Mouse (Mus musculus): ENCODE data around the gene Gna12. TPM values are rescaled to one million over a fixed set of nuclear protein-coding genes. Genes with fewer than 3 reads are reported as not detected.

Gene Gna12
- total RNA-seq, 2 experiments from 2014 or later = 80.5 to 84.2 TPM

- no peak for DNase-seq
- intact Hi-C loops (cut with DNase I) = no loop called here
These were observed 24.0 kb downstream of the Gna12 start for GRCm38 (mm10) chr5:140806252-140806651.

- DNase-seq = no peak
- intact Hi-C loops (cut with DNase I) = no loop called here
These were observed 28.4 kb downstream of the Gna12 start for GRCm38 (mm10) chr5:140801782-140802181.

- intact Hi-C loops (cut with DNase I) = no loop called here
- DNase-seq = peak in 1 of 2 experiments; percentile 52
These were observed 29.8 kb downstream of the Gna12 start for GRCm38 (mm10) chr5:140800288-140800923.

GRCm38 (mm10) chr5:140799190-140799589 lies 31.0 kb downstream of the Gna12 start:
- no peak for DNase-seq
- intact Hi-C loops (cut with DNase I) = loop anchor here (2.0 kb wide), 1 partner anchor 30 kb away; no protein-coding TSS in a partner anchor

GRCm38 (mm10) chr5:140798775-140799174 lies 31.5 kb downstream of the Gna12 start:
- intact Hi-C loops (cut with DNase I) = loop anchor here (2.0 kb wide), 1 partner anchor 30 kb away; no protein-coding TSS in a partner anchor
- DNase-seq = no peak

GRCm38 (mm10) chr5:140798158-140798557 lies 32.1 kb downstream of the Gna12 start:
- intact Hi-C loops (cut with DNase I) = loop anchor here (2.0 kb wide), 1 partner anchor 31 kb away; no protein-coding TSS in a partner anchor

GRCm38 (mm10) chr5:140796051-140796450 lies 34.2 kb downstream of the Gna12 start:
- intact Hi-C loops (cut with DNase I) = no loop called here

More at GRCm38 (mm10) chr5:140798158-140798557, 32.1 kb downstream of the Gna12 start:
- DNase-seq = peak; percentile 77 to 79

GRCm38 (mm10) chr5:140795176-140795575 lies 35.1 kb downstream of the Gna12 start:
- peak in 1 of 2 experiments; percentile 37 for DNase-seq
- intact Hi-C loops (cut with DNase I) = no loop called here

More at GRCm38 (mm10) chr5:140796051-140796450, 34.2 kb downstream of the Gna12 start:
- no peak for DNase-seq

- DNase-seq = peak in 1 of 2 experiments; percentile 40
- intact Hi-C loops (cut with DNase I) = no loop called here
These were observed 35.5 kb downstream of the Gna12 start for GRCm38 (mm10) chr5:140794753-140795152.

- intact Hi-C loops (cut with DNase I) = no loop called here
- DNase-seq = no peak
These were observed 38.0 kb downstream of the Gna12 start for GRCm38 (mm10) chr5:140792233-140792632.

- intact Hi-C loops (cut with DNase I) = no loop called here
- DNase-seq = peak; percentile 57 to 61
These were observed 39.0 kb downstream of the Gna12 start for GRCm38 (mm10) chr5:140790937-140791877.

GRCm38 (mm10) chr5:140790392-140790791 lies 39.8 kb downstream of the Gna12 start:
- DNase-seq = no peak
- intact Hi-C loops (cut with DNase I) = no loop called here

- no peak for DNase-seq
- intact Hi-C loops (cut with DNase I) = no loop called here
These were observed 40.7 kb downstream of the Gna12 start for GRCm38 (mm10) chr5:140789561-140789960.

- intact Hi-C loops (cut with DNase I) = no loop called here
- DNase-seq = peak in 1 of 2 experiments; percentile 43
These were observed 44.9 kb downstream of the Gna12 start for GRCm38 (mm10) chr5:140785240-140785872.

- intact Hi-C loops (cut with DNase I) = no loop called here
- DNase-seq = no peak
These were observed 45.9 kb downstream of the Gna12 start for GRCm38 (mm10) chr5:140784288-140784687.

- intact Hi-C loops (cut with DNase I) = no loop called here
- no peak for DNase-seq
These were observed 46.7 kb downstream of the Gna12 start for GRCm38 (mm10) chr5:140783577-140783976.

GRCm38 (mm10) chr5:140781886-140782572 lies 48.2 kb downstream of the Gna12 start:
- DNase-seq = no peak
- intact Hi-C loops (cut with DNase I) = no loop called here

- no peak for DNase-seq
- intact Hi-C loops (cut with DNase I) = no loop called here
These were observed 49.1 kb downstream of the Gna12 start for GRCm38 (mm10) chr5:140781122-140781521.

GRCm38 (mm10) chr5:140776968-140777367 lies 53.3 kb downstream of the Gna12 start:
- no peak for DNase-seq
- intact Hi-C loops (cut with DNase I) = no loop called here

GRCm38 (mm10) chr5:140775111-140775510 lies 55.1 kb downstream of the Gna12 start:
- DNase-seq = no peak
- intact Hi-C loops (cut with DNase I) = no loop called here

Data from heart, postnatal 14 days (tissue).